Mouse (Mus musculus) ES-E14 (cell line): ENCODE measurements at regions not wholly inside any gene's neighbourhood (a gene's known extent, or its start where the extent isn't known, plus 50 kb on each side); places are given as distances from the start of the nearest gene placed in this dataset.

Experiments
- DNase-seq: peaks from one replicate; pipeline ENCODE4 v3.0.0-alpha.2; 2013; ENCODE audit warnings: low read depth, low spot score
- H3K27ac ChIP-seq: 2 replicates; pipeline ENCODE4 v1.5.1; 2012; ENCODE audit warnings: low read depth, mild to moderate bottlenecking, low read length, moderate library complexity, mixed read lengths; ENCODE audit not compliant: poor library complexity, insufficient read depth, severe bottlenecking
- H3K36me3 ChIP-seq: 2 replicates; pipeline ENCODE4 v1.6.1; 2012; ENCODE audit warnings: mild to moderate bottlenecking, low read length, moderate library complexity, mixed read lengths; ENCODE audit not compliant: control insufficient read depth, poor library complexity, insufficient read depth, severe bottlenecking
- H3K4me1 ChIP-seq, 2 experiments: fragments of 150-350 bp in 1 of 2; sonication (generic) in 1 of 2; 2 replicates each; pipeline ENCODE4 v1.6.1; 2012; ENCODE audit warnings: low read length in 2 of 2, mild to moderate bottlenecking in 1 of 2, mixed read lengths in 1 of 2; ENCODE audit not compliant: control insufficient read depth in 2 of 2, insufficient read depth in 2 of 2, poor library complexity in 1 of 2
- H3K4me3 ChIP-seq, 2 experiments: fragments of 150-350 bp in 1 of 2; sonication (generic) in 1 of 2; 2 replicates each; pipeline ENCODE4 v1.5.1; 2012; ENCODE audit warnings: low read length in 2 of 2, low read depth in 1 of 2, mild to moderate bottlenecking in 1 of 2, mixed read lengths in 1 of 2; ENCODE audit not compliant: insufficient read depth in 1 of 2, poor library complexity in 1 of 2, severe bottlenecking in 1 of 2
- H3K9ac ChIP-seq: 2 replicates; pipeline ENCODE4 v1.6.1; 2012; ENCODE audit warnings: low read depth, mild to moderate bottlenecking, low read length, mixed read lengths; ENCODE audit not compliant: poor library complexity, insufficient read depth, severe bottlenecking
- H3K9me3 ChIP-seq: fragments of 150-350 bp; sonication (generic); 2 replicates; pipeline ENCODE4 v1.6.1; 2012; ENCODE audit warnings: low read depth, mild to moderate bottlenecking, low read length; ENCODE audit not compliant: control insufficient read depth, insufficient read depth
- CHD2 ChIP-seq: IDR thresholded peaks from 2 replicates; pipeline ENCODE4 v1.6.1; 2014; ENCODE audit warnings: mild to moderate bottlenecking, low read depth, low read length, inconsistent platforms
- HCFC1 ChIP-seq: IDR thresholded peaks from 2 replicates; pipeline ENCODE4 v1.6.1; 2012; ENCODE audit warnings: low read length, inconsistent platforms, borderline replicate concordance; ENCODE audit not compliant: insufficient read depth
- MAFK ChIP-seq: IDR thresholded peaks from 2 replicates; pipeline ENCODE4 v1.6.1; 2014; ENCODE audit warnings: mild to moderate bottlenecking, low read depth, low read length, inconsistent platforms; ENCODE audit not compliant: insufficient read depth
- ZC3H11A ChIP-seq: IDR thresholded peaks from 2 replicates; pipeline ENCODE4 v1.6.1; 2012; ENCODE audit warnings: low read depth, mild to moderate bottlenecking, inconsistent platforms, low read length, borderline replicate concordance
- ZNF384 ChIP-seq: IDR thresholded peaks from 2 replicates; pipeline ENCODE4 v1.6.1; 2012; ENCODE audit warnings: low read depth, low read length, inconsistent platforms
- in situ Hi-C, 2 experiments: fragments of 600-800 bp; cut with MboI; formaldehyde crosslinking; loops; one replicate each; pipeline ENCODE4 v1.15.1; 2025; ENCODE audit warnings: low sequenced_read_pairs in 2 of 2, inconsistent platforms in 1 of 2; ENCODE audit not compliant: unreplicated experiment in 2 of 2

DNA sequence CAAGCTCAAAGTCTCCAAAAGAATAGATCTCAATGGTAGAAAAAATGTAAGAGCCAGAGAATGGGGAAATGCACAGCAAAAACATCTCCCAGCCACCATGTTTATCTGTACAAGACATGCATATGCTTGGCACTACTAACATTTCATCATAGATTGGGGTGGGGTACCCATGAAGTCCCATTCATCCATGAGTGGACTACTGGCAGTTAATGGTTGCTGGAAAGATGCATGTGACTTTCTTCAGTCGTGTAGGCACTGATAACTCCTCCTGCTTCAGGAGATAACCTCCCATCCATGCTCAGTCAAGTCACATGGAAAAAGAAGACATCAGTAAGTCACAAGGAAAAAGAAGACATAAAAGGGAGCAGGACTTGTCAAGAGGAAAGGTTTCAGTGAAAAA, 65.3 kb downstream of the Lpar4 start:
- Histone ChIP-seq H3K36me3 (no peaks in the 10 kb centered on the region), H3K9me3 (no peaks in the 10 kb centered on the region), H3K4me1 (peaks cover 0 to 3% of the 10 kb centered on the region in 2 experiments; a peak in 1 of 4 replicates), H3K4me3 (no peak overlapping the region), H3K9ac (no peak overlapping the region), H3K27ac (no peak overlapping the region)
- DNase-seq = no peak
- TF ChIP-seq HCFC1 (no peak), CHD2 (no peak), MAFK (no peak), ZC3H11A (no peak), ZNF384 (no peak)
- in situ Hi-C loops = no loop called here

DNA sequence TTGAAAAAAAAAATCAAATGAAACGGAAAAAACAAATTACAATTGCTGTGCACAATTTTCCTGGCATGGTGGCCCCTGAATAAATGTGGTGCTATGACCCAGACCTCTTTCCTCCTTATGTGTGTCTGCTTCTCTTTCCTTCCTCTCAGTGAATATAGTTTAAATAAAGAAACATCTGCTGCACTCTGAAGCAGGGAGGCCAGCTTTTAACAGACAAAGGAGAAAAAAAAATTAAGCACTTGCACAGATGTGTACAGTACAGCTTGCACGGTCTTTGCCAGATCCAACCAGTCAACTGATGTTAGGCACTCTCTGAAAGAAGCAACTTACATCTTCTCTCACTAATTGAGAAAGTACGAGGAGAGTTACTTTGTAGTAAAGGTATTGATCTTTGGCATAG, 66.4 kb downstream of the Lpar4 start:
- no peak for DNase-seq
- in situ Hi-C loops = no loop called here

DNA sequence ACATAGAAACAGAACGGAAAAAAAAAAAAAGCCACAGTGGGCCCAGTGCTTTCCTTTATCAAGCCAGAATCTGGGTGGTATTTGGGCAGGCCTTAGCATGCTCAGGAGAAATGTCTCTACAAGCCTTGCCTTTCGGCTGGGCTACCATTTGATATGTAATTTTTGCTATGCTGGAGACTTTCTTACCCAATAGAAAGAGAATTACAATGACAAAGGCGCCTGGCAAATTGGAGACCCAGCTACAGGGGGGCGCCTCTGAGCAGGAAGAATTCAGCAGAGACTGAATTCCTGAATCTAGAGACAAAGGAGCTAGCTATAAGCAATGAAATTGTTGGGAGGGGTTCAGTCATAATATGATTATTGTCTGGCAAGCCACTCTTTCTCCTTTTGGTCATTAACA, 67.4 kb downstream of the Lpar4 start:
- Histone ChIP-seq H3K9ac (no peak overlapping the region), H3K4me1 (peaks cover 0 to 3% of the 10 kb centered on the region in 2 experiments; a peak in 1 of 4 replicates), H3K36me3 (no peaks in the 10 kb centered on the region), H3K9me3 (no peaks in the 10 kb centered on the region), H3K4me3 (no peak overlapping the region), H3K27ac (no peak overlapping the region)
- DNase-seq = peak; percentile 36
- in situ Hi-C loops = no loop called here
- TF ChIP-seq CHD2 (peak; percentile 32; the same call in 1 of the 2 replicates), ZNF384 (peak; percentile 67; the same call in 1 of the 2 replicates), HCFC1 (no peak), MAFK (no peak), ZC3H11A (no peak)

More for the DNA sequence above, 66.4 kb downstream of the Lpar4 start:
- H3K27ac ChIP-seq = peak overlapping the region; percentile 60; the same call in 1 of the 2 replicates
- no peak overlapping the region for H3K4me3 ChIP-seq
- no peaks in the 10 kb centered on the region for H3K9me3 ChIP-seq
- no peak for TF ChIP-seq HCFC1
- TF ChIP-seq MAFK = no peak
- no peak for TF ChIP-seq CHD2
- no peak for TF ChIP-seq ZNF384
- no peak for TF ChIP-seq ZC3H11A
- no peaks in the 10 kb centered on the region for H3K36me3 ChIP-seq
- peaks cover 0 to 3% of the 10 kb centered on the region in 2 experiments; a peak in 1 of 4 replicates for H3K4me1 ChIP-seq
- H3K9ac ChIP-seq = no peak overlapping the region

DNA sequence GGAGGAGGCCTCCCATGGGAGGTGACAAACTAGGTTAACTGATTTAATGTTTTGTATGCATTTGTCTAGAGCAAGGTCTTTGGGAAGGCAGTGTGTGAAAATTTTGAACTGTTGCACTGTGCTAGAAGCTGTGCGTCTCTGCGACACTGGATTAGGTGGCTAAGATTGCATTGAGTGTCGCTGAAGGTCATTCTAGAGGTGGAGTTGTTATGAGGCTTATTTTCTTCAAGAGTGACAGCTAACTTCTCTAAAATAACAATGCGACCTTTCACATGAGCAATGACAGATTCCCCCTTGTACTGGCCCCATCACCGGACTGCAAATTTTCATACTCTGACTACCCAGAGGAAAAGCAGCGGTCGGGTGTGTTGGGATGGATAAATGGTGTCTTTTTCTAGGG, 83.8 kb upstream of the P2ry10 start:
- Histone ChIP-seq H3K4me1 (no peaks in the 10 kb centered on the region), H3K9me3 (no peaks in the 10 kb centered on the region), H3K36me3 (no peaks in the 10 kb centered on the region), H3K4me3 (no peak overlapping the region), H3K9ac (no peak overlapping the region), H3K27ac (no peak overlapping the region)
- TF ChIP-seq MAFK (no peak), CHD2 (no peak), HCFC1 (no peak), ZC3H11A (no peak), ZNF384 (no peak)
- in situ Hi-C loops = loop anchor here in 1 of 2 experiments (25.0 kb wide), 1 partner anchor 217 kb away; no protein-coding TSS in a partner anchor
- DNase-seq = no peak
